Mouse (Mus musculus) liver, postnatal 0 days (tissue): ENCODE data around the gene Ppm1b.

Source experiments
- CTCF ChIP-seq: sonication (generic); IDR thresholded peaks from 2 replicates; pipeline ENCODE4 v1.5.1; 2016; ENCODE audit warnings: antibody characterized with exemption, low read depth
- EP300 ChIP-seq: IDR thresholded peaks from 2 replicates; pipeline ENCODE4 v1.6.1; 2016; ENCODE audit warnings: antibody characterized with exemption, low read depth, mild to moderate bottlenecking

- no peak for TF ChIP-seq EP300
- no peak for TF ChIP-seq CTCF
These were observed 34.7 kb upstream of the Ppm1b start for GRCm38 (mm10) chr17:84921666-84922376.
